Mouse (Mus musculus): ENCODE results near the gene Ncam1. TPM values are rescaled to one million over a fixed set of nuclear protein-coding genes. Genes with fewer than 3 reads are reported as not detected.

The Ncam1 gene
- polyA plus RNA-seq, 1 experiment, result 0.64 TPM

DNA sequence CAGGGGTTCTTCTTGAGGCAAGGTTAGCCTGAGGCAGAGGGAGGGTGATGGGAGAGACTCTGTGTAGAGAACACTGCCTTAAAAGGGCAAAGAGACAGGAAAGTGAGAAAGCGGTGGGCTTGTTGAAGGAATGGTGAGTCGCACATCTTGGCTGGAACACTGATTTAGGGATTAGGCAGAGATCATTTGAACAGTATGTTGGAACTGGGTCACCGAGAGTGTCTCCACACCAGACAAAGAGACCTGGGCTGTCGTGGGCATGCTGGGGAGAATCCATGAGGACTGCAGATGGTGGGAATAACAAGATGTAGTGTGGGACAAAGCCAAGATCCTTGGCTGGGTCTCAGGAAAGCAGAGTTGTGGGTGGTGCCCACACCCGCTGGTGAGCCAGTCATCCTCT, 76.0 kb downstream of the Ncam1 start:
- TF ChIP-seq CTCF (IDR thresholded peaks at IDR 0.05; ENCODE audit: extremely low read depth, insufficient read depth, insufficient read length, insufficient replicate concordance) (no peak), POLR2A (IDR thresholded peaks at IDR 0.05; ENCODE audit: low read depth, low read length) (no peak)
- no peak for DNase-seq (ENCODE audit: low read depth in 1 of 2, low spot score in 2 of 2)
- Histone ChIP-seq H3K27ac (ENCODE audit: insufficient read depth, low read length) (no peak overlapping the region), H3K4me3 (ENCODE audit: extremely low read depth, insufficient read depth, insufficient read length) (no peak overlapping the region), H3K36me3 (ENCODE audit: control insufficient read depth, insufficient read depth, low read length) (no peaks in the 10 kb centered on the region), H3K27me3 (ENCODE audit: control insufficient read depth, insufficient read depth, low read length) (no peaks in the 10 kb centered on the region), H3K4me1 (ENCODE audit: control insufficient read depth, insufficient read depth, insufficient read length) (no peaks in the 10 kb centered on the region)
- 86% methylated on average over 5 of the region's 5 CpGs for WGBS

- TF ChIP-seq CTCF (IDR thresholded peaks at IDR 0.05; ENCODE audit: extremely low read depth, insufficient read depth, insufficient read length, insufficient replicate concordance), result no peak
- TF ChIP-seq POLR2A (IDR thresholded peaks at IDR 0.05; ENCODE audit: low read depth, low read length), result no peak
- H3K27ac ChIP-seq (ENCODE audit: insufficient read depth, low read length), result no peak overlapping the region
- no peak overlapping the region for H3K4me3 ChIP-seq (ENCODE audit: extremely low read depth, insufficient read depth, insufficient read length)
- no peaks in the 10 kb centered on the region for H3K36me3 ChIP-seq (ENCODE audit: control insufficient read depth, insufficient read depth, low read length)
- DNase-seq (ENCODE audit: low read depth in 1 of 2, low spot score in 2 of 2), result no peak
- no peaks in the 10 kb centered on the region for H3K4me1 ChIP-seq (ENCODE audit: control insufficient read depth, insufficient read depth, insufficient read length)
- H3K27me3 ChIP-seq (ENCODE audit: control insufficient read depth, insufficient read depth, low read length), result no peaks in the 10 kb centered on the region
These were observed 83.6 kb downstream of the Ncam1 start for GRCm38 (mm10) chr9:49715121-49715520.

- Histone ChIP-seq H3K27me3 (ENCODE audit: control insufficient read depth, insufficient read depth, low read length) (no peaks in the 10 kb centered on the region), H3K4me1 (ENCODE audit: control insufficient read depth, insufficient read depth, insufficient read length) (no peaks in the 10 kb centered on the region), H3K27ac (ENCODE audit: insufficient read depth, low read length) (no peak overlapping the region), H3K36me3 (ENCODE audit: control insufficient read depth, insufficient read depth, low read length) (no peaks in the 10 kb centered on the region), H3K4me3 (ENCODE audit: extremely low read depth, insufficient read depth, insufficient read length) (no peak overlapping the region)
- TF ChIP-seq CTCF (IDR thresholded peaks at IDR 0.05; ENCODE audit: extremely low read depth, insufficient read depth, insufficient read length, insufficient replicate concordance), result no peak
- TF ChIP-seq POLR2A (IDR thresholded peaks at IDR 0.05; ENCODE audit: low read depth, low read length), result no peak
- WGBS, result 78% methylated on average over 3 of the region's 3 CpGs
- no peak for DNase-seq (ENCODE audit: low read depth in 1 of 2, low spot score in 2 of 2)
These were observed 84.6 kb downstream of the Ncam1 start for GRCm38 (mm10) chr9:49714091-49714490.

DNA sequence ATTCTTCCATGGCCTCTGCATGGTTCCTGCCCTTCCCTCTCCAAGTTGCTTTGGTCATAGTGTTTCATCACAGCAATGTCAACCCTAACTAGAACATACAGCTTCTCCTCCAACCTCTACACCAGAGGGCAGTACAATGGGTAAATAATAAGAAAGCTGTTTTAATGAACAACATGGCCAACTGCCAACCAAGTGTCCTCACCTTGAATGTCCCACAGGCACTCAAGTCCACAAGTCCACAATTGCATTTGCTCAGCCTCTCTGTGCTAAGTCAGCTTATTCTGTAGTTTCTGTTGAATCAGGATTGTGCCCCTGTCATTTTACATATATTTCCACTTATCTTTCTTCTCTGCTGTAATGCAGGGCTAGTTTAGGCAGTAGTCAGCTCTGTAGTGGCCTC, 91.1 kb downstream of the Ncam1 start:
- no peak overlapping the region for H3K27ac ChIP-seq (ENCODE audit: insufficient read depth, low read length)
- no peak for DNase-seq (ENCODE audit: low read depth in 1 of 2, low spot score in 2 of 2)
- H3K27me3 ChIP-seq (ENCODE audit: control insufficient read depth, insufficient read depth, low read length), result no peaks in the 10 kb centered on the region
- no peak overlapping the region for H3K4me3 ChIP-seq (ENCODE audit: extremely low read depth, insufficient read depth, insufficient read length)
- TF ChIP-seq POLR2A (IDR thresholded peaks at IDR 0.05; ENCODE audit: low read depth, low read length), result no peak
- no peak for TF ChIP-seq CTCF (IDR thresholded peaks at IDR 0.05; ENCODE audit: extremely low read depth, insufficient read depth, insufficient read length, insufficient replicate concordance)
- no peaks in the 10 kb centered on the region for H3K36me3 ChIP-seq (ENCODE audit: control insufficient read depth, insufficient read depth, low read length)
- no peaks in the 10 kb centered on the region for H3K4me1 ChIP-seq (ENCODE audit: control insufficient read depth, insufficient read depth, insufficient read length)

- H3K27me3 ChIP-seq (ENCODE audit: control insufficient read depth, insufficient read depth, low read length), result no peaks in the 10 kb centered on the region
- no peak overlapping the region for H3K4me3 ChIP-seq (ENCODE audit: extremely low read depth, insufficient read depth, insufficient read length)
- 90% methylated on average over 9 of the region's 9 CpGs for WGBS
- no peaks in the 10 kb centered on the region for H3K4me1 ChIP-seq (ENCODE audit: control insufficient read depth, insufficient read depth, insufficient read length)
- no peak overlapping the region for H3K27ac ChIP-seq (ENCODE audit: insufficient read depth, low read length)
- H3K36me3 ChIP-seq (ENCODE audit: control insufficient read depth, insufficient read depth, low read length), result no peaks in the 10 kb centered on the region
- TF ChIP-seq CTCF (IDR thresholded peaks at IDR 0.05; ENCODE audit: extremely low read depth, insufficient read depth, insufficient read length, insufficient replicate concordance) (no peak), POLR2A (IDR thresholded peaks at IDR 0.05; ENCODE audit: low read depth, low read length) (no peak)
- no peak for DNase-seq (ENCODE audit: low read depth in 1 of 2, low spot score in 2 of 2)
These were observed 94.3 kb downstream of the Ncam1 start for GRCm38 (mm10) chr9:49704196-49704967.

DNA sequence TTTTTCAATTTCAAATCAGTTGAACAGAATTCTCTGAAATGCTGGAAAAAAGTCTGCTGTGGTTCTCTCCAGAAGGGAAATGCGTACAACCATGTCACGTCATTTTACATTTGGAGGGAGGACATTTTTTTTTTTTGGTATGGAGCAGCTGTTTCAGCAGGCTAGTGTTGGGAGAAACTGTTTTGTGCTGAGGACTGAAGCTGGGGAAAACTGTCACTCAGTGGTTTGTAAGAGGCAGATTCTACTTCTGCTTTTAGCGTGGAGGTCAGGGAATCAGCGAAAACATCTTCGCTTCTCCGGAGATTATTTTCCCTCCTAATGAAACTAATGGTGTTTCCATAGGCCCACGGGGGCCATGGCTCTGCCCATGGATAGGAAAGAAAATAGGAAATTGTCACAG, 103.4 kb downstream of the Ncam1 start:
- H3K4me3 ChIP-seq (ENCODE audit: extremely low read depth, insufficient read depth, insufficient read length), result no peak overlapping the region
- no peaks in the 10 kb centered on the region for H3K36me3 ChIP-seq (ENCODE audit: control insufficient read depth, insufficient read depth, low read length)
- H3K27me3 ChIP-seq (ENCODE audit: control insufficient read depth, insufficient read depth, low read length), result no peaks in the 10 kb centered on the region
- no peak for DNase-seq (ENCODE audit: low read depth in 1 of 2, low spot score in 2 of 2)
- 37% methylated on average over 7 of the region's 7 CpGs for WGBS
- H3K4me1 ChIP-seq (ENCODE audit: control insufficient read depth, insufficient read depth, insufficient read length), result no peaks in the 10 kb centered on the region
- no peak overlapping the region for H3K27ac ChIP-seq (ENCODE audit: insufficient read depth, low read length)
- TF ChIP-seq CTCF (IDR thresholded peaks at IDR 0.05; ENCODE audit: extremely low read depth, insufficient read depth, insufficient read length, insufficient replicate concordance), result no peak
- no peak for TF ChIP-seq POLR2A (IDR thresholded peaks at IDR 0.05; ENCODE audit: low read depth, low read length)

- no peaks in the 10 kb centered on the region for H3K4me1 ChIP-seq (ENCODE audit: control insufficient read depth, insufficient read depth, insufficient read length)
- WGBS, result 90% methylated on average over 11 of the region's 11 CpGs
- no peak overlapping the region for H3K27ac ChIP-seq (ENCODE audit: insufficient read depth, low read length)
- no peaks in the 10 kb centered on the region for H3K27me3 ChIP-seq (ENCODE audit: control insufficient read depth, insufficient read depth, low read length)
- TF ChIP-seq POLR2A (IDR thresholded peaks at IDR 0.05; ENCODE audit: low read depth, low read length), result no peak
- TF ChIP-seq CTCF (IDR thresholded peaks at IDR 0.05; ENCODE audit: extremely low read depth, insufficient read depth, insufficient read length, insufficient replicate concordance), result no peak
- no peak for DNase-seq (ENCODE audit: low read depth in 1 of 2, low spot score in 2 of 2)
- H3K4me3 ChIP-seq (ENCODE audit: extremely low read depth, insufficient read depth, insufficient read length), result no peak overlapping the region
- no peaks in the 10 kb centered on the region for H3K36me3 ChIP-seq (ENCODE audit: control insufficient read depth, insufficient read depth, low read length)
These were observed 105.9 kb downstream of the Ncam1 start for GRCm38 (mm10) chr9:49692791-49693190.

Measured in spleen, adult 2 months (tissue).